Mouse (Mus musculus) embryo, embryonic 9.5 days (tissue): ENCODE data around the gene Nlrp5.
"Not testable (repeated sequence)": the region's sequence is repeated elsewhere in the genome, so short reads cannot be mapped to it uniquely, and the experiment has no call there.

Experiments
- DNase-seq: peaks from one replicate; pipeline ENCODE4 v3.0.0-alpha.2; 2017; ENCODE audit errors: extremely low spot score

Nlrp5 gene

GRCm38 (mm10) chr7:23385589-23385988 is at the start of gene Nlrp5:
TSS of gene Nlrp5 (plus strand) at chr7:23385889.
- no peak for DNase-seq

- DNase-seq = not testable (repeated sequence)
Measured at GRCm38 (mm10) chr7:23358311-23358710, 27.4 kb upstream of the Nlrp5 start.

DNA sequence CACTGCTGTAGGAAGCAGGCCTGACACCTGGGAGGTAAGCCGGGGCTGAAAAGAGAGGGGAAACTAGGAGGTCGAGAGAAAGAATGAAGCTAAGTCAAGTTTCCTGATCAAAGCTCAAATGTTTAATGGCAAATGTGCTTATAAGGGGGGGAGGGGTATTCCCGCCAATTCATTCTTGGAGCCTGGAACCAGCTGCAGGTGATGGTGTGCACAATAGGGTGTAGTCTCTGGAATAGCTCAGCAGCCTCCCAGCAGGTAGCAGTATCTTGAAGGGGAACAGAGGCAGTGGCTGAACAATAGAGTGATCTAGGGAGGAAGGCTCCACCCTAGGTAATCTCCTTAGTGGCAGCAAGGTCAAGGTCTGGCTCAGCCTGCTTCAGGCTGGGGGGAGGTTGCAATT is 84.5 kb downstream of the Nlrp5 start:
- not testable (repeated sequence) for DNase-seq

DNA sequence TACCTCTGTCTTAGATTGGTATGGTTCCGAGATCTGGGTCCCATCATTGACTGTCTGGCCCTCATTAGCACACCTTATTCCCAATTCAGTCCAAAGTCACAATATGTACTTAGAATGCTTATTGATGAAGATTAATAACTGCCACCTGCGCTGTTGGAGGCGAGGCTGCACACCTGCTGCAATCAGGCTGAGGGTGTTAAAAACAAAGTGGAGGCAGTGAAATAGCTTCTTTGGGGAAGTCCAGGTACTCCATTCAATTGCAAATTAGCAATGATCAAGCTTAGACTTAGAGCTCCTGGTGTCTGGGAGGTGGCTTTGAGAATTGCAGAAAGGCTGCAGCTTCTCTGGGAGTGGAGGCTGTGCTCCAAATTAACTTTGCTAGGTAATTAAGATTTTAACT is 85.1 kb downstream of the Nlrp5 start:
- not testable (repeated sequence) for DNase-seq

DNA sequence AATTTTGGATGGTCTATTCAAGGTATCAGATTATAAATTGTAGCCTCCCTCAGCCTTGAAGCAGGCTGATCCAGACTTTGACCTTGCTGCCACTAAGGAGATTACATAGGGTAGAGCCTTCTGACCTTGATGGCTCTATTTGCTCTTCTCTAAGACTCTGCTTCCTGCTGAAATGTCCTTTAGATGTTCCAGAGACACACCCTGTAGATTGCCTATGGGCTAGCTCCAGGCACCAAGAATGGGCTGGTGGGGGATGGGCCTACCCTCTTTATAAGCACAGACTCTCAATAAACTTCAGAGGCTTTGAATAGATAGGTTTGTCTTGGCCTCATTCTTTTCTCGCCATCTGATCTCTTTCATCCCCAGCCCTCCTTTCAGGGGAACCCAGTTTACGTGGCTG is 87.2 kb downstream of the Nlrp5 start:
- DNase-seq = not testable (repeated sequence)
